Mouse (Mus musculus): ENCODE measurements around the gene Mdh1b.

DNA sequence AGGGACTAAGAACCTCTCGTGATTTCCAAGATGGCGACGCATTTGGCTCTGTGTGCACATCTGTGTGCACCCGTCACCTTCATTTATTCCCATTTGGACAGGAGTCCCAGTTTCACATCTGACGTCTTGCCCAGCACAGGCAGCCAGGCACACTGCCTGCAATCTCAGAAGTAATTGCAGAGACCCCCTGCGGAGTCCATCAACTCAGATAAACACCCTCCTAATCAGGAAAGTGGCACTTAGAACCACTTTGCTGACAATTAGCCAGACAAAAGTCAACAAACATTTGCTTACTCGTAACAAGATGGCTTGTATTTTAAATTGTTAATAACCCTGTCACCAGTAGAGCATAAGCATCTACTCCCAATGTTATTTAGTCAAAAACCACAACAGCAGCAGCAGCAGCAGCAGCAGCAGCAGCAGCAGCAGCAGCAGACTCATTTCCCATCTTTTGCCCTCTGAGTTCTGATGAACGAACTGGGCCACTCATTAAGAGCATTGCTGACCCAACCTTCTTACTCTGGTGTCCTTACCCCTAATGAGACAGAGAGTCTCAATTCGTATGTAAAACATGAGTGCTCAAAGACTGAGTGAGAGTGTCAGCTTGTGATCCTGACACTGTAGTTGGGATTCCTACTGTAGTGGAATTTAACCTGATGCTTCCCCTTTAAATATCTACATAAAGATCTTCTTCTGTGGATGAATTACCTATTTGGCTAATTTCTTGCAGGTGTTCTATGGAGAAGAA is 62.7 kb downstream of the Mdh1b start:
- TF ChIP-seq CTCF (IDR thresholded peaks at IDR 0.05; ENCODE audit: low read depth) (no peak), EP300 (optimal IDR thresholded peaks at IDR 0.05) (no peak)
